Mouse (Mus musculus) colon, adult 2 months (tissue): ENCODE data around the gene Nup35. TPM values are rescaled to one million over a fixed set of nuclear protein-coding genes. Genes with fewer than 3 reads are reported as not detected.

Source experiments
- polyA plus RNA-seq: library from polyadenylated mRNA; depleted of rRNA; stranded (reverse); fragments of >200 nt; gene quantifications from 2 replicates; pipeline ENCODE4 v1.2.3, GENCODE M21; 2012; rRNA removed

The Nup35 gene
- 14.3 and 14.4 TPM in 2 replicates for polyA plus RNA-seq

DNA sequence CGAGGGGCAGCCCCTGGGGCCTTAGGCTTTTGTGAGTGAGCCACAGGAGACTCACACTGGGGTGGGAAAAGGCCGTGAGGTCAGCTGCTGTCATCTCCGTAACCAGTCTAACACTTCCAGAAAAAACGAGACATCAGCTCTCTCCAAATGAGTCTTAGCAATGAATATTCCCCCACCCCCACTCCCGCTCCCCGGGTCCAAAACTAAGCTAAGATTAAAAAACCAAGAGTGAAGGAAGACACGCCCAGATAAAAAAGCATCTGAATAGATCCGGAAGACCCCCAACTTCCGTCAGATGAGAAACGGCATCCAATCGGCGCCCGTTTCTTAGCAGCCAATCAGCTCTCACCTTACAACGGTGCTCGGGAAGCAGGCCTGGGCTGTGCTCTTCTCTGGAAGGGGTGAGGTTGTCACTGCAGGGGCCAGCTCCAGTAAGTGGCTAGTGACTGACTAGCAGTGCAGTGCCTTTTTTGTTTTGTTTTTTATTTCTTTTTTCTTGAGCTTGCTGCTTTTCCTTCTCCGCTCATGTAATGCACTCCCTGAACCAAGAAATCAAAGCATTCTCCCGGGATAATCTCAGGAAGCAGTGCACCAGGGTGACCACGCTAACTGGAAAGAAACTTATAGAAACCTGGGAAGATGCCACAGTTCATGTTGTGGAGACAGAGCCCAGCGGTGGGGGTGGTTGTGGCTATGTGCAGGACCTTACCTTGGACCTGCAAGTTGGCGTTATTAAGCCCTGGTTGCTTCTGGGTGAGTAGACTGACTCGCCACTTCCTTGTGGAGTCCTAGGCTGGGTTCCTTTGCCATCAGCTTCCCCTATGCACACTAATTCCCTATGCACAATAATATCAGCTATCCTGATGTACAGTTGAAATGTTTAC is at the start of gene Nup35, which contains the start of gene Dusp19:
TSS of gene Nup35 (plus strand) at position 383 of the 884 bp plus-strand sequence.
TSS of gene Dusp19 (plus strand) at position 192 of the 884 bp plus-strand sequence.

GRCm38 (mm10) chr2:80581043-80581711 is 35.9 kb upstream of the Nup35 start, which contains the start of gene Nckap1:
TSS of gene Nckap1 (minus strand) at chr2:80581380.

Other genes with a start within 250 kb of the Nup35 start
- gene Frzb, start 169.6 kb upstream of the Nup35 start, polyA plus RNA-seq: 5.5 and 6.1 TPM in 2 replicates
- 29.1 and 29.2 TPM in 2 replicates for gene Nckap1, start 35.9 kb upstream of the Nup35 start, polyA plus RNA-seq
- 2.5 and 2.6 TPM in 2 replicates for gene Dusp19, start 191 bp upstream of the Nup35 start, polyA plus RNA-seq